Mouse (Mus musculus): ENCODE data around the gene Coro1a.

Gene Coro1a

DNA sequence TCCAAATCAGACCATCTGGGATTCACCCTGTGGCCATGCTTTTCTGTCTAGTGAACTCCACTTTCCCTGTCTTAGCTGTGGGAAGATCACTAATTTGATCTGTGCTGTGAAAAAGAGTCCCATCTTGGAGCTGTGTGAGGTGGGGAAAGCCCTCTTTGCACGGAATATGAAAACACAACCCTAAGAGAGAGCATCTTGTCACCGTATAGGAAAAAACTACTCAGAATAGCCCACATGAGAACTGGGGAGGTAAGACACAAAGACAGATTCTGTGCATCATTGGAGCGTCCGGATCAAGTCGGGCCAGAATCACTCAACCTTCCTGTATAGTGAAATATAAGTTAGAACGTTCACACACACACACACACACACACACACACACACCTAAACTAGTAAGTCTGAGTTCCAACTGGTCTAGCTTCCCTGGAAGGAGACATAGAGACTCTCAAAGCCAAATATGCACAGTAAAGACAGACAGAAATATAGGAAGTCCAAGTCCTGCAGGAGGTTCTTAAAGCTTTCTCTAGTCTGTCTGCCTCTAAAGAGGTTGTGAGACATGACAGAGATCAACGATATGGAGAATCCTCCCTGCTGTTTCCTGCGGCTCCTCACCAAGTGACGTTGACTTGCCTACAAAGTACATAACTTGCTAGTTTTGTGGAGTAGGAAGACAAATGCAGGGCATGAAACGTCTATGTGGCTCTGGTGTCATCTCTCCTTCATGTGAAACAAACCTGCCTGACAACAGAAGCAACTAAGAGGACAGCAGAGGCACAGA, 777 bp upstream of the Coro1a start:
- no peak for ATAC-seq (ENCODE audit: insufficient number of reproducible peaks, low FRiP score, low TSS enrichment)

DNA sequence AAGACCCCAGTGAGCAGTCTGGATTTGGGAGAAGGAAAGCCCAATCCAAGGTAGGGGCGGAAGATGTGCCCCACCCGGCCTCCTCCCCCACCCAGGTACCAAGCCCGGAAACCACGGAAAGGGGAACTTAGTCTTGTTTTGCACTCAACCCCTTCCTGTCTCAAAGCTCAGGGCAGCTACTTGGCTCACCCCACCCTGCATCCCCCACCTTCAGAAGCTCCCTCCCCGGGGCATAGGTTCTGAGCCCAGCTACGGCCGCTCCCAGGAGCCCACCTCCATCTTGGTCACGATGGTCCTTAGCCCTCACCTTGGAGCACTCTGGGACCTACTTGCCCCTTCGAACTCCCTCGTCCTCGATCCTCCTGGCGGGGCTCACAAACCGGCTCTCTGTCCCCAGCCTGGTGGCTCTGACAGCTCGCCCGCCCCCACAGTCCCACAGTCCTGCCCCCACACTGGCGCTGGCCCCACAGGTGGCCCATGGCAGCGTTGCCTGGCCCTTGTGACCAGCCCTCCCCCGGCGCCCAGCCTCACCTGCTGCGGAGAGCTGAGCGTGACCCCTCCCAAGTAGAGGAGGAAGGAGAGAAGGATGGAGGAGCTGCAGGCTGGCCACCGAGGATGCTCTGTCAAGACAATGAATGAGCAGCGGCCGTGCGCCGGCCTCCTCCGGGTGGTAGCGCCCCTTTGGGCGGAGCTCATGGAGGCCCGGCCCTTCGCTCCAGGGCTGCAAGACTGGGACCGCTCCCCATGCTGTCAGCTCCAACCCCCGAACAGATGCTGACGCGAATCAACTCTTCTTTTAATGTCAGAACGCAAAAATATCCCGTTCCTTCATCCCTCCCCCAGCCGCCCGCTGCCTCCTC, 3.2 kb downstream of the Coro1a start:
- peak; percentile 78 for ATAC-seq (ENCODE audit: insufficient number of reproducible peaks, low FRiP score, low TSS enrichment)

DNA sequence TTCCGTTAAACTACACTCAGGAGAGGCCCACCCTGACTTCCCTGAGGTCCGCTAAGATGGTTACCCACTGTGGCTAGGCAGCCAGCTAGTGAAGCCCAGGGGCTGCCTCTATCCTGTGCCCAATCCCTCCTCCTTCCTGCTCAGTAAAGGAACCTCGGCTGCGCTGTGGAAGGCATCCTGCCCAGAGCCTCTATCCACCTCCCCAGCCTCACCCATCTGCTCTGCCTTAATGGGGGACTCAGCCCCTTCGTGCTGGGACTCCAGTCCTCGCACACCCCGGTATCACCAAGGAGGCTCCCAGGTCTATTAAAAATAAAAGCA, 3.9 kb downstream of the Coro1a start:
- ATAC-seq (ENCODE audit: insufficient number of reproducible peaks, low FRiP score, low TSS enrichment): 0 out of 2 replicates have a peak, but pooled peaks have one; percentile 12

DNA sequence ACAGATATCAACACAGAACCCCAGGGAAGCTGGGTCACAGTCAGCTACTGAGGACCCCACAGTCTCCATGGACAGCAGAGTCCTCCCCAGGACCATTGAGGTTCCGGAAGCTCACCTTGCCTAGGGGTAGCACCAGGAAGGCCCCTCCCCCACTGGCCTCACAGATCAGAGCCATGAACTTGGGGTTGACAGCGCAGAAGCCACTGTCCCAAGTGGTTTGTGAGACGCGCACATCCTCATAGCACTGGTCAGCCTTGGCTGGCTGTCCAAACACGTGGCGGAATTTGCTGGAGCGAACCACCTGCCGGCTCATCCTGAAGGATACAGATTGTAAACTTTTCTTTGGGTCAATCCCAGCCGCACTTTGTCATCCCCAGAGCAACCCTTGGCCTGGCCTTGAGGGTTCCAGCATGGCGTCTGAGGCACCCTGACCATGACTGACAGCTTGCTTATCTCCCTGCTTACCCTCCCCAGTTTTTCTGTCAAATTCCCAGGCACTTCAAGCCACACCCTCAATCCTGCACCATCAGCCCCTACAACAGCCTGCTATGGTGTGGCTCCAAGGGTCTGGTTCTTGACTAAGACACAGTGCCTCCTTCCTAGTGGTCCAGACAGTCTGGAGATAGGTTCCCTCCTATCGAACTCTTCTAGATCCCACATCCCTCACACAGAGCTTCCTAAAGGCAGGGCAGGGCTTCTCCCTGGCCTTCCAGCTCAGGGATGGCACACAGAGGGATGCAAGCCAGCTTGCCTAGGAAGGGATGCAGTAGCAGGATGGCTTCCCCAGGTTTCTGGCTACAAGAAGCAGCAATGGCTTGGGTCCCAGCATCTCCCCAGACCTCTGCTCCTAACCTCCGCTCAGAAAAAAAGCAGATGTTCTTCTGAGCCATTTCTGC, 4.5 kb downstream of the Coro1a start:
- ATAC-seq (ENCODE audit: insufficient number of reproducible peaks, low FRiP score, low TSS enrichment): no peak

DNA sequence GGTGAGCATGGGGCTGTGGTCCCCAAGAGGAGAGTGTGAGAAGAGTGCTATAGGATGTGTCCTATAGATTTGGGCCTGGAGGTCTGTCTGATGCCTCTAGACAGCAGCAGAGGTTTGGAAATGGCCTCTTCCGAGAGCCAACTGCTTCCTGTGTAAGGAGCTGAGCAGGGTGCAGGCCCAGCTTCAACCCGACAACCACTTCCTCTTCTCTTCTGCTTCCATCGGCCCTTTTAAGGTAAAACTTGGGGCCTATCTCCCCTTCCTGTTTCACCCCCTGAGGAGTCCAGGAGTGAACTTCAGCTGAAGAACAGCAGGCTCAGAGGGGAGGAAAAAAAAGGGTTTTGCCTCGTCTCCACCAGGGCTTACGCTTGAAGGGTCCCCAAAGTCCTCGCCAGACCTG, 5.2 kb downstream of the Coro1a start:
- ATAC-seq (ENCODE audit: insufficient number of reproducible peaks, low FRiP score, low TSS enrichment): no peak

DNA sequence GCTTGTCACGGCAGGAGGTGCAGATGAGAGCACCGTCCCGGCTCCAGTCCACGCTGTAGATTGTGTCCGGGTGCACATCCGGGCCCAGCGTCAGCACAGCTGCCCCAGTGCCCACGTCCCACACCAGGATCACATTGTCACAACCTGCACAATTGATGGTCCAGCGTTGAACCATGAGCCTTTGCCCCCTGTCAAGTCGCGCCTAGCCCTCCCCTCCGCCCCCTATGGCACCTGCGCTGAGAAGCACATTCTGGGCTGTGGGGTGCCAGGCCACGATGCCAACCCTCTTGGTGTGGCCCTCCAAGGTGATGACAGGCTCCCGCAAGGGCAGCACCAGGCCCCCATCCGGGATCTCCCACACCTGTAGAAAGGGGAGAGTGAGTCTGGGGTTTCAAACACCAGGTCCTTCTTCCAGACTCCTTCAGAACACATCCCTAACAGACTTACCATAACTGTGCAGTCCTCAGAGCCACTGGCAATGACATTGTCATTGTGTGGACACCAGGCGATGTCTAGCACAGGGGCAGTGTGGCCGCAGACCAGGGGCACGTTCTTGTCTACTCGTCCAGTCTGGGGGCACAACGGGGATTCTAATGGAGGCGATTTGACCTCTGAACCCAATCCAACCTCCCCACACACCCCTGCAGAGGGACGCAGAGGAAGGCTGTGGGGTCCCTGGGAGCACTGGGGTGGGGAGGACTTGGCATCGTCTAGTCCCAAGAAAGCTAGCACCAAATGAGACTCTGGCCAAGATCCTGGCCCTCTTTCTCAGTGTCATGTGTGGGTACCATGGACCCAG, 5.8 kb downstream of the Coro1a start:
- ATAC-seq (ENCODE audit: insufficient number of reproducible peaks, low FRiP score, low TSS enrichment): no peak

DNA sequence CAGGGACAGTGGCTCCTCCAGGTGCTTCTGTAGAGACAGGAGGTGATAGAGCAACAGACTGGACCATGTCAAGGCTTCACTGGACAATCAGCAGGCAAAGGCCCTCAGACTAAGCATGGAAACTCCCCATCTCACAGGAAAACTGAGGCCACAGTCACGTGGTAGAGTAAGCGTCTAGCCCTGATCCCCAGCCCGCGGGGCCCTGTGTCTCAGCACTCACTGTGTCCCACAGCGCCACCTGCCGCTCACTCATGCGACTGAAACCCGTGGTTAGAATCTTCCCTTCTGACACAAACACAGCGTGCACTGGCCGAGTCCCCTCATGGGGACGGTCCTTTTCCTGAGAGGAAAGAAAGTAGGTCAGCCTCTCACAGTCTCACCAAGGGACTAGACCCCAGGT, 6.5 kb downstream of the Coro1a start:
- ATAC-seq (ENCODE audit: insufficient number of reproducible peaks, low FRiP score, low TSS enrichment): 0 out of 2 replicates have a peak, but pooled peaks have one; percentile 23

DNA sequence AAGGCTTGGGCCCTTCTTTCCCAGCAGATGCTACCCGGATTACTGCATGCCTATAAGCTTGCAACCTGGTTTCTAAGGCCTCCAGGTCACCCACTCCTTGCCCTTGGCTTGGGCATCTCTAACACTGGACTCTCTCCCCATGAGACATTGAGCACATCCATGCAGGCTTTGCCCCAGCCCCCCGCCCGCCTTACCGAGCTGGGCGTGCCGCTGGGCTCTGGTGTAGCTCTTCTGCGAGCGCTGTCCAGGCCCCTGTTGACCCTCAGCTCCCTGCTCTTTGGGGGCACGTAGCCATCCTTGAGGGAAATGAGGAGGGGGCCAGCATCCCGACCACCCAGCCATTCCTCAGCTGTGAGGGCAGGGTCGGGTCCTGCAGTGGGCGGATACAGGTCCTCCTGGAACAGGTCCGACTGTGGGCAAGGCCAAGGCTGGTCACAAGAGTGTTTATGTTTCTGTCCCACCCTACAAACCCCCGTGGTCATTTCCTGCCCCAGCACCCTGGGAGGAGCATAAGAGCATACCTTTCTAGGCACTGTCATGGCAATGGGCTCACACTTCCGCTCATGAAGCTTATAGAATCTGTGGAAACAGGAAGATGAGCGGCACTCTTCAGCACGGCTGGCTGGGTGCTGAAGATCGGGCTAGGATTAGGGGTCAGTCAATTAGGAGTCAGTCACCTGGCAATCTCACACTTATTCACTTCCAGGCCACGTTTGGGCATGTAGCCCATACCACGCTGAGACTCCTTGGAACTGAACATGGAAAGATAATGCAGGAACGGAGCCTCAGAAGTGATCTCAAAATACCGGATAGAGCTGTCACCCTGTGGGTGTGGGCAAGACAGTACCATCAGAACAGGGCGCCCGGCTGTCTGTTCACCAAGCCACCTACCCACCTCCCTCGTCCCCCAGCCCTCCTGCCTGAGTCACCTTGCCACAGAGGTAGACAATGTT, 7.2 kb downstream of the Coro1a start:
- ATAC-seq (ENCODE audit: insufficient number of reproducible peaks, low FRiP score, low TSS enrichment): no peak

DNA sequence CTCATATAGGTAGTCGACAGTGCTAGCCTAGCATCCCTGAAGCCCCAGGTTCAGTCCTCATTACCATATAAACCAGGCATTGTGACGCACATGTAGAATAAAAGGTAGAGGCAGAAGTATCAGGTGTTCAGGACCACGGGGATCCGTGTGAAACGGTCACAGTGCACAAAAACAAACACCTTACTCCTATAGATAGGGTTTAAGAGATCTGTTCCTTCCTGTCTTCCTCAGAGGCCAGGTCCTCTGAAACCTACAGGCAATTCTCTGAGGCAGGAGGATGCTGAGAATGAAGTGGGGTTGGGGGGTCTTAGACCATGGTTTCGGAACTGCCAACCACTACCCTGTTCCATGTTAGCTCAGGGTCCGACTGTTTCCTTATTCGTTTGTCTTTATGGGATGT, 9.7 kb downstream of the Coro1a start:
- ATAC-seq (ENCODE audit: insufficient number of reproducible peaks, low FRiP score, low TSS enrichment): no peak

DNA sequence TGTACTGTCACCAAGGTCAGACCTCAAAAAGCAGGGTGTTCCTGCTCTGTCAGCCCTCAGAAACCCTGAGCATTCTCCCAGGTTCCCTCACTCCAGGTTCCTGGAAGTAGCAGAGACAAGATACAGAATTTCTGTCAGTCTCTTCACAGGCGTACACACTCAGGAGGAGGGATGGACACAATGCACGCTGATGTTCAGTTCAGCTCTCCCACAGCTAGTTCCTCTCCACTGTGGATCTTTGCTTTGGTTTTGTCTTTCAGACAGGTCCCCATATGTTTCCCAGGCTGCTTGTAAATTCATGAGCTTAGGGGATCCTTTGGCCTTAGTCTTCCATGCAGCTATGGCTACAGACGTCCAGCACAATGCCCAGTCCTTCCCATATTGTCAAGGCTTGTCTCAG, 10.7 kb downstream of the Coro1a start:
- ATAC-seq (ENCODE audit: insufficient number of reproducible peaks, low FRiP score, low TSS enrichment): no peak

DNA sequence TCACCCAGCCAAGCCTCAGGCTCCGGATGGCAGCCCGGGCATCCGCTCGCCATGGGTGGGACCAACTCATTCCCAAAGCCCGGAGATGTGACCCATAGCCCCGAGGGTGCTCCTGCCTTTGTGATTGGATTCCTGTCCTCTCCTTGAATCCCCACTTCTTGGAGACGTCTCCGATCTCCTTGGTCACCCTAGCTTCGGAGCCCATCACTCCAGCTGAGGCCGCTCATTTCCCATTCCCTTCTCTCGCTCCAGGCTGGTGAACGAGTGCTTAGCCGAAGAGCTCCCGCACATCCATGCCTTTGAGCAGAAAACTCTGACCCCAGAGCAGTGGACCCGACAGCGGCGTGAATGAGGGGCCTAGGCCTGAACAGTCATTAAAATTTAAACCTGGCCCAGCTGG, 11.3 kb downstream of the Coro1a start:
- ATAC-seq (ENCODE audit: insufficient number of reproducible peaks, low FRiP score, low TSS enrichment): no peak

DNA sequence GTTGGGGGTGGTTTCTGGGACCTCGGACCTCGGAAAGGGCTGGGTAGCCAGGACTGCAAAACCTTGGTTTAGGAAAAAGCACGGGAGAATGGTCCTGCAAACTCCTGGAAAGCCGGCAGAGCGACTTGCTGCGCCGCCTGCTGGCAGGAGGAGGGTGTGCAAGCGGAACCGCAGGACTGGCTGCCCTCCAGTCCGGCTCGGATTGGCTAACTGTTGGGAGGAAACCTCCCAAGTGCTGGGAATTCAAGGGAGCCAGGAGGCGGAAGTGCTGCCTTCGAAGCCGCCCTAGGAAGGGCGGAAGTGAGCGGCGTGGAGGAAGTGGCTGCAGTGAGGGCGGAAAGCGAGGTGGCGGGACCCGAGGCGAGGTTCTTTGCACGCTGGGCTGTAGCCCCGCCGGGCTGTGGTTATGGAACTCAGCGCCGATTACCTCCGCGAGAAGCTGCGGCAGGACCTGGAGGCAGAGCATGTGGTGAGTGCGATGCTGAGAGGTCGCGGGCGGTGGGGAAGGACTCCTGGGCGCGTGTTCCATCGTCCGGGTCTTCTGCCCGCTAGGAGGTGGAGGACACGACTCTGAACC, 11.9 kb downstream of the Coro1a start, which contains the start of gene Slx1b:
Gene Slx1b (minus strand): TSS at position 154 of the 577 bp plus-strand sequence.
- peak; percentile 89 for ATAC-seq (ENCODE audit: insufficient number of reproducible peaks, low FRiP score, low TSS enrichment)

DNA sequence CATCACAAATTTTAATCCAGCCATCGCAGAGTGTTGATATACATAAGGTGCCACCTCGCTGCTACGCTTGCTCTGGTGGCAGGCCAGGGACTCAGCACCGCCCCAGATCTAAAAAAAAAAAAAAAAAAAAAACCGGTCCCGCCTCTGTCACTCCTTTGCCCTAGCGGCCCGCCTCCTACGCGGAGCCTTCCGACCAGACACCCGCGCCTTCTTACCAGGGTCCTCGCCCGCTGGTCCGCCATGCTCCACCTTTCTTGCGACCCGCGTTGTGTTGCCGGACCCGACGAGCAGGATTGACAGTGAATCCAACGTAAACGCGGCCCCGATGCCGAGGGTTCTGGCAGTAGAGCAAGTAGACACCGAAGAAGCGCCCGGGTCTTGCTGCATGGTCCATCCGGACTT, 12.4 kb downstream of the Coro1a start, which contains the start of gene Bola2:
Gene Bola2 (plus strand): TSS at position 192 of the 402 bp plus-strand sequence.
- peak; percentile 22; the same call in 1 of the 2 replicates for ATAC-seq (ENCODE audit: insufficient number of reproducible peaks, low FRiP score, low TSS enrichment)

DNA sequence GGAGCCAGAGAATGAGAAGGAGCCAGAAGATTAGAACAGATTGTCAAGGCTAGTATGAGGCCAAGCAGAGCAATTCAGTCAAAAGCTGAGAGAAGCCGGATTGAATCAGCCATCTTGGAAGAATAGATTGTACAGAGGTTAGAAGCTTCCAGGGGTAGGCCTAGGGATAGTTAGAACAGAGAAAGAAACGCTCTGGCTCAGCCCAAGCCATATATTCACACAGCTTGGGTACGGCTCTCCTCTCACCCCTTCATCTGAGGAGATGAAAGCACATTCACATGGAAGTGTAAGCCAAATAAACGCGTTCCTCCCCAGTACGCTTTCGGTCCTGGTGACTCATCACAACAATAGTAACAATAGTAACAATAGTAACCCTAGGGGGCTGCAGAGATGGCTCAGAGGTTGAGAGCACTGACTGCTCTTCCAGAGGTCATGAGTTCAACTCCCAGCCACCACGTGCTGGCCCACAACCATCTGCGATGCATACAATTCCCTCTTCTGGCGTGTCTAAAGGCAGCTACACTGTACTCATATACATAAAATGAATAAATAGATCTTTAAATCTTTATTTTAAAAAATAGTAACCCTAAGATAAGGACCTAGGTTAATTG, 13.0 kb downstream of the Coro1a start:
- ATAC-seq (ENCODE audit: insufficient number of reproducible peaks, low FRiP score, low TSS enrichment): no peak

DNA sequence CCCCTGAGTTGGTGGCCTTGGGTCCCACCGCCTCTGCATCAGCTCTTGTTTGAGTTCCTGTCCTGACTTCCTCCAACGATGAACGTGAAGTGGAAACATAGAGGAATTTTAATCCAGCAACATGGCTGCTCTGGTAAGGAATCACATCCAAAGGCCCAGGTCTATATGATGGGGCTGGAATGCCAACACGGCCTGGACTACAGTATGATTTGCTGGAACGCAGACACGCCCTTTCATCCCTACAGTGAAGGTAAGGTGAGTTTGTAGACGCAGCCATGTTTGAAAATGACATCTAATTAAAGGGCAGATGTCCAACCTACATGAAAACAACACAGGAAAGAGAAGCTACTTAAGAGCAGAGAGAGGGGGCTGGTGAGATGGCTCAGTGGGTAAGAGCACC, 13.8 kb downstream of the Coro1a start:
- ATAC-seq (ENCODE audit: insufficient number of reproducible peaks, low FRiP score, low TSS enrichment): no peak

DNA sequence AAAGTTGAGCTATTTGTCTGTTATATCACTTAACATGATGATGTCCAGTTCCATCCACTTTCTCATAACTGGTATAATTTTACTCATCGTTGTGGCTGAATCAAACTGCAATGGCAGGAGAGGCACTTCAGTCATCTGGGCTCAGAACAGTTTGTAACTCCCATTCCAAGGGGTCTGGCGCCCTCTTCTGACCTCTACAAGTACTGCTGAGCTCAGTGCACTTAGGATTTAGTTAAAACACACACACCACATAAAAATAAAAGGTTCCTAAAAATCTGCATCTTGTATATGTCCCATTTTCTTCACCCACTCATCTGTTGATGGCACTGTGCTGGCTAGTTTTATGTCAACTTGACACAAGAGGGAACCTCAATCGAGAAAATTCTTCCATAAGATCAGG, 14.3 kb downstream of the Coro1a start:
- ATAC-seq (ENCODE audit: insufficient number of reproducible peaks, low FRiP score, low TSS enrichment): no peak

DNA sequence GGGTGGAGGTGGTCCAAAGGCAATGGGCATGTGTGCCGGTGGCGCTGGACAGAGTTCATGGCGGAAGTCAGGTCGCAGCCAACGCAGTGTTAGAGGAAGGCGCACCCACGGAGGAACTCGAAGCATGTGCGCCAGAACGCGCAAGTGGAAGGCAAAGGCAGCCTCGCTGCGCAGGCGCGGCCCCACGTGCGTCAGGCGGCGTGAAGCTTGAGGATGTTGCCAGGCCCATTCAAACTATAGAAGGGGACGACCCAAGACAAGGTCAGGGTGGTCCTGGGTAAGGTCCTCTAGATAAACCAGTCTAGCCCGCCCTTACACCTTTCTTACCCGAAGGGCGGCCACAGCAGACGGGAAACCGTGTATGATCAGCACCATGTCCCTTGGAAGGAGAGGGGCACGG, 15.2 kb downstream of the Coro1a start:
- ATAC-seq (ENCODE audit: insufficient number of reproducible peaks, low FRiP score, low TSS enrichment): no peak

DNA sequence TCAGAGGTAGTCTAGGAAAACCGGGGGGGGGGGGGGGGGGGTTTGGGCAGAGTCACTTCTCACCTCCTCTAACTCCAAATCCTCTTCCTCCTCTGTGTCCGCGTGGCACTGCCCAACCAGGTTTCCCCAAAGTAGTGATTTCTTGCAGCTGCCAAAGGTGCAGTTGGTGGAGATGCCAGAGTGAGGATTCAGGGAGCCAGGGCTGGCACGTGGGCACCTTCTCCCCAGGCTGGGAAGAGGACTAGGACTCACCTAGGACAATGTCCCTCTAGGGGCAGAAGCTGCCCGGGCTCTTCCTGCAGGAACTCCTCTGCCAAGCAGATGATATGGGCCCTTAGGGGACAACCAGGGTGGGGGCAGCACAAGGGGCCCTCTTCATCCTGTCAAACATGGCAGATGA, 15.9 kb downstream of the Coro1a start:
- no peak for ATAC-seq (ENCODE audit: insufficient number of reproducible peaks, low FRiP score, low TSS enrichment)
